Mouse (Mus musculus) spleen, adult 2 months (tissue): ENCODE results near the gene Zg16.

Experiments used
- CTCF ChIP-seq: fragments of 200-500 bp; IDR thresholded peaks from 2 replicates; pipeline ENCODE4 v1.5.1; 2011; ENCODE audit warnings: mild to moderate bottlenecking, inconsistent platforms; ENCODE audit not compliant: insufficient read depth, insufficient read length, insufficient replicate concordance; ENCODE audit errors: extremely low read depth
- POLR2A ChIP-seq: fragments of 200-500 bp; IDR thresholded peaks from 2 replicates; pipeline ENCODE4 v1.6.1; 2011; ENCODE audit warnings: low read depth, low read length, inconsistent platforms

GRCm38 (mm10) chr7:127014993-127015392 lies 72.1 kb downstream of the Zg16 start:
- TF ChIP-seq CTCF (no peak), POLR2A (no peak)
